Mouse (Mus musculus): ENCODE data around the gene Foxm1. TPM values are rescaled to one million over a fixed set of nuclear protein-coding genes. Genes with fewer than 3 reads are reported as not detected.

The Foxm1 gene
- polyA plus RNA-seq, 1 experiment from 2014 or later: 23.2 TPM

GRCm38 (mm10) chr6:128354140-128354539 is 8.6 kb upstream of the Foxm1 start:
- WGBS: 52% methylated on average over 3 of the region's 3 CpGs
- no peak for ATAC-seq (ENCODE audit: insufficient read depth, low FRiP score, low read depth)
- Histone ChIP-seq H3K4me3 (replicated peaks) (no peak overlapping the region), H3K27ac (no peak overlapping the region), H3K36me3 (peaks cover 12% of the 10 kb centered on the region), H3K4me2 (no peak overlapping the region; the same call in 1 of the 2 replicates), H3K9ac (no peak overlapping the region), H3K4me1 (peaks cover 13% of the 10 kb centered on the region), H3K27me3 (replicated peaks) (no peaks in the 10 kb centered on the region), H3K9me3 (no peaks in the 10 kb centered on the region)

GRCm38 (mm10) chr6:128355201-128355681 is 7.5 kb upstream of the Foxm1 start:
- H3K27ac ChIP-seq: peak overlapping the region; percentile 81
- H3K9ac ChIP-seq: peak overlapping the region; percentile 74
- no peaks in the 10 kb centered on the region for H3K9me3 ChIP-seq
- H3K4me3 ChIP-seq (replicated peaks): peak overlapping the region; percentile 63
- peaks cover 12% of the 10 kb centered on the region for H3K36me3 ChIP-seq
- WGBS: under 1% methylated on average over 28 of the region's 28 CpGs
- ATAC-seq (ENCODE audit: insufficient read depth, low FRiP score, low read depth): peak; percentile 32
- H3K27me3 ChIP-seq (replicated peaks): no peaks in the 10 kb centered on the region
- H3K4me1 ChIP-seq: peaks cover 13% of the 10 kb centered on the region; the same call in 1 of the 2 replicates
- peak overlapping the region; percentile 78 for H3K4me2 ChIP-seq

GRCm38 (mm10) chr6:128355726-128356416 is 6.9 kb upstream of the Foxm1 start, which contains the start of gene Tulp3:
Gene Tulp3, minus strand, starts transcription at chr6:128355851.
- peak within 1 kb of the TSS; percentile 81 for H3K27ac ChIP-seq
- ATAC-seq (ENCODE audit: insufficient read depth, low FRiP score, low read depth): peak; percentile 98
- H3K4me1 ChIP-seq: peaks cover 13% of the 10 kb centered on the region; the same call in 1 of the 2 replicates
- peaks cover 12% of the 10 kb centered on the region for H3K36me3 ChIP-seq
- H3K4me2 ChIP-seq: peak within 1 kb of the TSS; percentile 78
- peak within 1 kb of the TSS; percentile 63 for H3K4me3 ChIP-seq (replicated peaks)
- no peaks in the 10 kb centered on the region for H3K27me3 ChIP-seq (replicated peaks)
- under 1% methylated on average over 41 of the region's 42 CpGs for WGBS
- peak within 1 kb of the TSS; percentile 74 for H3K9ac ChIP-seq
- H3K9me3 ChIP-seq: no peaks in the 10 kb centered on the region

DNA sequence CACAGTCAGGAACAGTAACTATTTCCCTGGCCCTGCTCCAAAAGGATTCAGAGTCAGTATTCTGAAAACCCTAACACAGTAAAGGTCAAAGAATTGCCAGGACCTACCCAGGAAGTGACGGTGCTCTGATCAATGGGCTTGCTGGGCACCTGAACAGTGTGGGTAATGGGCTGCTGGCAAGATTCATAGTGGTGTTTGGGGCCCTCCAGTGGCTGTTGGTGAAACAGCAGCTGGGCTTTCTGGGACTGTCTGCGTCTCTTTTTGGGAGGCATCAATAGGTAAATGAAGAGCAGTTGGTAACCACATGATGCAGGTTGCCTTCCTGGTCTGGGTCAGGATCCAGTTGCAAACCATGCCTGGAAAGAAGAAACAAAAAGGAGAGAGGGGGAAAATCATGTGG is 3.8 kb upstream of the Foxm1 start:
- Histone ChIP-seq H3K4me1 (peaks cover 16% of the 10 kb centered on the region), H3K27me3 (replicated peaks) (no peaks in the 10 kb centered on the region)

GRCm38 (mm10) chr6:128361901-128362300 is 866 bp upstream of the Foxm1 start:
- peaks cover 19% of the 10 kb centered on the region for H3K36me3 ChIP-seq
- H3K9me3 ChIP-seq: no peaks in the 10 kb centered on the region
- ATAC-seq (ENCODE audit: insufficient read depth, low FRiP score, low read depth): no peak
- H3K4me3 ChIP-seq (replicated peaks): peak overlapping the region; percentile 94
- peak overlapping the region; percentile 96 for H3K27ac ChIP-seq
- peak overlapping the region; percentile 82 for H3K9ac ChIP-seq
- H3K27me3 ChIP-seq (replicated peaks): no peaks in the 10 kb centered on the region
- peak overlapping the region; percentile 84 for H3K4me2 ChIP-seq
- peaks cover 14% of the 10 kb centered on the region for H3K4me1 ChIP-seq
- 12% methylated on average over 9 of the region's 9 CpGs for WGBS

More for the DNA sequence above, 3.8 kb upstream of the Foxm1 start:
- Histone ChIP-seq H3K4me2 (no peak overlapping the region), H3K9ac (no peak overlapping the region), H3K4me3 (replicated peaks) (no peak overlapping the region), H3K36me3 (peaks cover 12% of the 10 kb centered on the region), H3K9me3 (no peaks in the 10 kb centered on the region), H3K27ac (no peak overlapping the region)
- no peak for ATAC-seq (ENCODE audit: insufficient read depth, low FRiP score, low read depth)
- WGBS: 27% methylated on average over 2 of the region's 2 CpGs

DNA sequence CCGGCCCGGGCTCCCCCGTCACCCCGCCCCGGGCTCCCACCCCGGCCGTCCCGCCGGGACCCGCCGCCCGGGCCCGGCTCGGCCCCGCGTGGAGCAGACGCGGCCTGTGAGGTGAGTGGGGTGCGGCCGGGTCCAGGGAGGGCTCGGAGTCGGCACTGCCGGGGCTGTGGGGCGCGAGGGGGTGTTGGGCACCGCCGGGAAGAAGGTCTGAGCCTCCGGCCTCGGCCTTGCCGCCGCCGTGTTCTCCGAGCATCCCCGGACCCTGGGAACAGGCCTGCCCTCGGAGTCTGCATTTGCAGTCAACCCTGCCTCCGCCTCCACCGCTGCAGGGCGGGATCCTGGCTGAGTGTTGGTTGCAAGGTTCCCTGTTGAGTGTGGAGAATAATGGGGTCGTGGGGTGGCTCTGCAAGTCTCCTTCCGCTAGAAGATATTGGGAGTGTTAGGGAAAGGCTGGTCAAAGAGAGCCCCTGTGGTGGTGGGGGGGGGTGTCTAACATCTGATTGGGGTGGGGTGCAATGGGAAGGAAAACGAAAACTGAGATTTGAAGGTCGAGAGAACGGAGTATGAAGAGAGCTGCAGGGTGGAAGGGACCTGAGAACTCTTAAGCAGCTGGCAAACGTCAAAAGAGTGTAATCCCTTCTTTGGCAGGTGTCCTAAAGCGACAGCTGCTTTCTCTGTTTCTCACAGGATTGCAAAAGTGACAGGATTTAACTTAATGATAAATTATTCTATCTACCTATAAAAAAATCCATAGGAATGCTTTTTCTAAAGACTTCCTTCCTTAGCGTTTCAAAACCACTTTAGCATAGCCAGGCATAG is 449 bp downstream of the Foxm1 start:
- WGBS: 1% methylated on average over 44 of the region's 46 CpGs
- H3K4me2 ChIP-seq: peak overlapping the region; percentile 84
- H3K4me1 ChIP-seq: peaks cover 14% of the 10 kb centered on the region
- peak overlapping the region; percentile 82 for H3K9ac ChIP-seq
- H3K27me3 ChIP-seq (replicated peaks): no peaks in the 10 kb centered on the region
- H3K36me3 ChIP-seq: peaks cover 22% of the 10 kb centered on the region
- peak overlapping the region; percentile 96 for H3K27ac ChIP-seq
- no peaks in the 10 kb centered on the region for H3K9me3 ChIP-seq
- H3K4me3 ChIP-seq (replicated peaks): peak overlapping the region; percentile 94
- peak; percentile 23; the same call in 1 of the 2 replicates for ATAC-seq (ENCODE audit: insufficient read depth, low FRiP score, low read depth)

DNA sequence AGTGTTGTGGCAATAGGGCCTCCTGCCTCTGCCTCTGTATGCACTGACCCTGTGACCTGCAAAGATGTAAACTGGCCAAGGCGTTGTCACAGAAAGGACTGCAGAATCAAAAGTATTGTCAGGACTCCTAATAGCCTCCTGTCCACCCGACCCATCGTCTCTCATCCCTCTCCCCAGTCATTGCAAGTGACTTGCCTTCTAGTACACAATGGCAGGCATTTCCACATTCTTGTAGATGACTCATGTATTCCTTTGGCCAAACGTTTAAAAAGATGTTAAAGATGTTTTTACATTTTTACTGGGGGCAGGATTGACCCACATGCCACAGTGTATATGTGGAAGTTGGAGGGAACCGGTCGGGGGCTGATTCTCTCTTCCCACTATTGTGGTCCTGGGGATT is 2.0 kb downstream of the Foxm1 start:
- H3K36me3 ChIP-seq: peaks cover 19% of the 10 kb centered on the region
- no peak overlapping the region for H3K9ac ChIP-seq
- H3K4me3 ChIP-seq (replicated peaks): no peak overlapping the region
- H3K27me3 ChIP-seq (replicated peaks): no peaks in the 10 kb centered on the region
- 67% methylated on average over 6 of the region's 6 CpGs for WGBS
- H3K27ac ChIP-seq: no peak overlapping the region
- H3K4me1 ChIP-seq: peaks cover 14% of the 10 kb centered on the region
- H3K9me3 ChIP-seq: no peaks in the 10 kb centered on the region
- H3K4me2 ChIP-seq: no peak overlapping the region
- no peak for ATAC-seq (ENCODE audit: insufficient read depth, low FRiP score, low read depth)

DNA sequence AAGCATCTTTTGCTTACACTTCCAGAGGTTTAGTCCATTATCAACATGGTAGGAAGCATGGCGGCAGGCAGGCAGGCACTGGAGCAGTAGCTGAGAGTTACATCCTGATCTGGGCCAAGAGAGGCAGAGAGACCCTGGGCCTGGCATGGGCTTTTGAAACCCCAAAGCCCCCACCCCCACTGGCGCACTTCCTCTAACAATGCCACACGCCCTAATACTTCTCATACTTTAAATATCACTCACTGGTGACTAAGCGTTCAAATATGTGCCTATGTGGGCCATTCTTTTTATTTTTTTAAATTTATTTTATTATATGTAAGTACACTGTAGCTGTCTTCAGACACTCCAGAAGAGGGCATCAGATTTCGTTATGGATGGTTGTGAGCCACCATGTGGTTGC is 3.7 kb downstream of the Foxm1 start:
- H3K4me1 ChIP-seq: peaks cover 8% of the 10 kb centered on the region
- H3K4me2 ChIP-seq: no peak overlapping the region
- no peak for ATAC-seq (ENCODE audit: insufficient read depth, low FRiP score, low read depth)
- no peak overlapping the region for H3K9ac ChIP-seq
- H3K36me3 ChIP-seq: peaks cover 36% of the 10 kb centered on the region
- H3K27me3 ChIP-seq (replicated peaks): no peaks in the 10 kb centered on the region
- no peak overlapping the region for H3K27ac ChIP-seq
- no peak overlapping the region for H3K4me3 ChIP-seq (replicated peaks)
- no peaks in the 10 kb centered on the region for H3K9me3 ChIP-seq
- WGBS: 93% methylated on average over 5 of the region's 5 CpGs

- Histone ChIP-seq H3K36me3 (peaks cover 70% of the 10 kb centered on the region), H3K4me2 (no peak overlapping the region), H3K27ac (no peak overlapping the region), H3K9ac (no peak overlapping the region), H3K27me3 (replicated peaks) (no peaks in the 10 kb centered on the region), H3K4me3 (replicated peaks) (no peak overlapping the region), H3K9me3 (no peaks in the 10 kb centered on the region), H3K4me1 (no peaks in the 10 kb centered on the region)
- WGBS: 88% methylated on average over 5 of the region's 5 CpGs
- no peak for ATAC-seq (ENCODE audit: insufficient read depth, low FRiP score, low read depth)
Observed at GRCm38 (mm10) chr6:128370040-128370439, 7.3 kb downstream of the Foxm1 start.

DNA sequence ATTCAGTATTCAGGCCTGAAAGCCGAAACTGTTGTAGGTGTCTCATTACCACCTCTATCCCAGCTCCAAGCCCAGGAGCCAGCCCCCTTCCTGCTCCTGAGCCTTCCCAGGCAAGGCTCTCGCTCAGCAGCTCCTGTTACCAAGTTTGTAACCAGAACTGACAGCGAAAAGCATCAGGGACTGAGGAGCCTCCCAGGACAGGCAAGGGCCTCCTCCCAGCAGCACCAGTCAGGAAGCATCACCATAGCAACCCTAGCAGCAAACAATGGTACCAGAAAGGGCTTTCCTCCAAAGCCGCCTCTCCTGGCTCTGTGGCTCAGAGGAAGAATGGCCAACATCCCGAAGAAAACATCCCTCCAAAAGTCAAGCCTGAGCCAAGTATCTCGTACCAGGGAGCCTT is 12.4 kb downstream of the Foxm1 start, which contains the start of the genes Tex52 and Gm44596:
Gene Tex52 (plus strand): TSS at position 265 of the 400 bp plus-strand sequence.
Gene Gm44596 (plus strand): TSS at position 312 of the 400 bp plus-strand sequence.
- H3K27ac ChIP-seq: 0 out of 2 replicates have a peak within 1 kb of the TSS, but pooled peaks have one; percentile 48
- peaks cover 54% of the 10 kb centered on the region for H3K36me3 ChIP-seq
- no peak within 1 kb of the TSS for H3K4me3 ChIP-seq (replicated peaks)
- no peak within 1 kb of the TSS for H3K4me2 ChIP-seq
- no peaks in the 10 kb centered on the region for H3K4me1 ChIP-seq
- no peaks in the 10 kb centered on the region for H3K9me3 ChIP-seq
- H3K9ac ChIP-seq: no peak within 1 kb of the TSS
- ATAC-seq (ENCODE audit: insufficient read depth, low FRiP score, low read depth): no peak
- no peaks in the 10 kb centered on the region for H3K27me3 ChIP-seq (replicated peaks)
- WGBS: 50% methylated on average over 6 of the region's 6 CpGs

- WGBS: 81% methylated on average over 17 of the region's 17 CpGs
- Histone ChIP-seq H3K9ac (no peak overlapping the region), H3K36me3 (peaks cover 41% of the 10 kb centered on the region), H3K9me3 (no peaks in the 10 kb centered on the region), H3K4me2 (no peak overlapping the region), H3K4me1 (no peaks in the 10 kb centered on the region), H3K27me3 (replicated peaks) (no peaks in the 10 kb centered on the region), H3K4me3 (replicated peaks) (no peak overlapping the region), H3K27ac (0 out of 2 replicates have a peak overlapping the region, but pooled peaks have one; percentile 48)
- no peak for ATAC-seq (ENCODE audit: insufficient read depth, low FRiP score, low read depth)
Observed at GRCm38 (mm10) chr6:128376371-128377085, 13.8 kb downstream of the Foxm1 start.

All from stomach, embryonic 15.5 days (tissue).